Mouse (Mus musculus): ENCODE measurements around the gene Adgrg3.

- TF ChIP-seq EP300 (optimal IDR thresholded peaks at IDR 0.05) (no peak), CTCF (IDR thresholded peaks at IDR 0.05; ENCODE audit: low read depth) (no peak)
Measured at GRCm38 (mm10) chr8:94996037-94996436, 21.5 kb upstream of the Adgrg3 start.

Data from stomach, postnatal 0 days (tissue).